Mouse (Mus musculus): ENCODE measurements around the gene Tet2.

DNA sequence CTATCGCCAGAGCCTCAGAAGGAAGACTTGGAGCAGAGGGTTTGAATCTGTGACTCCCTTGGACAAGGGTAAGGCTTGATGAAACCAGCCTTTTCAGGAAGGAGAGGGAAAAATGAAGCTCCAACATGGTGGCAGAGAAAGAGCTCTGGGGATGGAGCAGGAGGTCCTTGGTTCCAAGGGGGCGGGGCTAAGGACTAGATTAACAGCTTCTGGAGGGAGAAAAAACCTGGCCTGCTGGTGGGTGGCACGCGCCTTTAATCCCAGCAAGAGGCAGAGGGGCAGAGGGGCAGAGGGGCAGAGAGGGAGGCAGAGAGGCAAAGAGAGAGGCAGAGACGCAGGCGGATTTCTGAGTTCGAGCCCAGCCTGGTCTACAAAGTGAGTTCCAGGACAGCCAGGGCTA, 12.2 kb upstream of the Tet2 start:
- TF ChIP-seq POLR2A (IDR thresholded peaks at IDR 0.05; ENCODE audit: extremely low read depth, insufficient read depth, low read length), result no peak
- TF ChIP-seq CTCF (IDR thresholded peaks at IDR 0.05; ENCODE audit: low read depth, low read length), result no peak

All from liver, adult 2 months (tissue).